Mouse (Mus musculus): ENCODE measurements around the gene Slc47a1. TPM values are rescaled to one million over a fixed set of nuclear protein-coding genes. Genes with fewer than 3 reads are reported as not detected.

Slc47a1 gene
- polyA plus RNA-seq, 1 experiment from 2014 or later: 0.05 TPM

GRCm38 (mm10) chr11:61300205-61300604 is 77.9 kb downstream of the Slc47a1 start:
- no peaks in the 10 kb centered on the region for H3K36me3 ChIP-seq
- 58% methylated on average over 3 of the region's 3 CpGs for WGBS
- H3K9me3 ChIP-seq: 0 out of 2 replicates have a peak, but pooled peaks cover 2% of the 10 kb centered on the region
- H3K27me3 ChIP-seq (ENCODE audit: insufficient read depth, poor library complexity, severe bottlenecking): no peaks in the 10 kb centered on the region
- H3K4me1 ChIP-seq (replicated peaks): peaks cover 26% of the 10 kb centered on the region
- no peak for DNase-seq (ENCODE audit: low spot score)
- H3K4me3 ChIP-seq: no peak overlapping the region
- H3K27ac ChIP-seq: peak overlapping the region; percentile 70

- Histone ChIP-seq H3K4me1 (replicated peaks) (peaks cover 26% of the 10 kb centered on the region), H3K4me3 (no peak overlapping the region), H3K9me3 (0 out of 2 replicates have a peak, but pooled peaks cover 2% of the 10 kb centered on the region), H3K36me3 (no peaks in the 10 kb centered on the region), H3K27ac (no peak overlapping the region), H3K27me3 (ENCODE audit: insufficient read depth, poor library complexity, severe bottlenecking) (no peaks in the 10 kb centered on the region)
- 77% methylated on average over 2 of the region's 2 CpGs for WGBS
- DNase-seq (ENCODE audit: low spot score): no peak
These were observed 80.2 kb downstream of the Slc47a1 start for GRCm38 (mm10) chr11:61297901-61298300.

- no peak for DNase-seq (ENCODE audit: low spot score)
- 78% methylated on average over 2 of the region's 2 CpGs for WGBS
- no peak overlapping the region for H3K4me3 ChIP-seq
- H3K27me3 ChIP-seq (ENCODE audit: insufficient read depth, poor library complexity, severe bottlenecking): no peaks in the 10 kb centered on the region
- no peaks in the 10 kb centered on the region for H3K36me3 ChIP-seq
- H3K4me1 ChIP-seq (replicated peaks): peaks cover 26% of the 10 kb centered on the region
- H3K9me3 ChIP-seq: 0 out of 2 replicates have a peak, but pooled peaks cover 2% of the 10 kb centered on the region
- no peak overlapping the region for H3K27ac ChIP-seq
These were observed 80.8 kb downstream of the Slc47a1 start for GRCm38 (mm10) chr11:61297326-61297725.

- H3K27ac ChIP-seq: no peak overlapping the region
- no peak overlapping the region for H3K4me3 ChIP-seq
- 25% methylated on average over 1 of the region's 1 CpGs for WGBS
- no peaks in the 10 kb centered on the region for H3K36me3 ChIP-seq
- DNase-seq (ENCODE audit: low spot score): peak; percentile 18
- H3K27me3 ChIP-seq (ENCODE audit: insufficient read depth, poor library complexity, severe bottlenecking): no peaks in the 10 kb centered on the region
- H3K9me3 ChIP-seq: 0 out of 2 replicates have a peak, but pooled peaks cover 2% of the 10 kb centered on the region
- H3K4me1 ChIP-seq (replicated peaks): peaks cover 26% of the 10 kb centered on the region
These were observed 81.6 kb downstream of the Slc47a1 start for GRCm38 (mm10) chr11:61296556-61296955.

GRCm38 (mm10) chr11:61295556-61295955 is 82.6 kb downstream of the Slc47a1 start:
- no peak overlapping the region for H3K27ac ChIP-seq
- peaks cover 20% of the 10 kb centered on the region for H3K4me1 ChIP-seq (replicated peaks)
- WGBS: 97% methylated on average over 2 of the region's 2 CpGs
- no peaks in the 10 kb centered on the region for H3K36me3 ChIP-seq
- H3K27me3 ChIP-seq (ENCODE audit: insufficient read depth, poor library complexity, severe bottlenecking): no peaks in the 10 kb centered on the region
- 0 out of 2 replicates have a peak, but pooled peaks cover 2% of the 10 kb centered on the region for H3K9me3 ChIP-seq
- no peak overlapping the region for H3K4me3 ChIP-seq
- DNase-seq (ENCODE audit: low spot score): no peak

GRCm38 (mm10) chr11:61294431-61294830 is 83.7 kb downstream of the Slc47a1 start:
- WGBS: 81% methylated on average over 3 of the region's 3 CpGs
- peaks cover 14% of the 10 kb centered on the region for H3K4me1 ChIP-seq (replicated peaks)

More at GRCm38 (mm10) chr11:61294431-61294830, 83.7 kb downstream of the Slc47a1 start:
- Histone ChIP-seq H3K36me3 (no peaks in the 10 kb centered on the region), H3K27ac (no peak overlapping the region), H3K27me3 (ENCODE audit: insufficient read depth, poor library complexity, severe bottlenecking) (no peaks in the 10 kb centered on the region), H3K4me3 (no peak overlapping the region), H3K9me3 (0 out of 2 replicates have a peak, but pooled peaks cover 2% of the 10 kb centered on the region)
- DNase-seq (ENCODE audit: low spot score): no peak

Other genes with a start within 250 kb of the Slc47a1 start
- gene Usp22, start 203.3 kb downstream of the Slc47a1 start, polyA plus RNA-seq (2016; fragmentation: Nextera tagmentation; extraction: Ambion mirVana): 206 and 255 TPM in 2 replicates
- gene Aldh3a1, start 170.8 kb downstream of the Slc47a1 start, polyA plus RNA-seq (2016; fragmentation: Nextera tagmentation; extraction: Ambion mirVana): not detected in 2 replicates
- gene Aldh3a2, start 110.9 kb downstream of the Slc47a1 start, polyA plus RNA-seq (2016; fragmentation: Nextera tagmentation; extraction: Ambion mirVana): 22.6 and 23.6 TPM in 2 replicates
- gene Slc47a2, start 35.5 kb downstream of the Slc47a1 start, polyA plus RNA-seq (2016; fragmentation: Nextera tagmentation; extraction: Ambion mirVana): not detected in 2 replicates
- gene Rnf112, start 75.8 kb upstream of the Slc47a1 start, polyA plus RNA-seq (2016; fragmentation: Nextera tagmentation; extraction: Ambion mirVana): 0.62 and 1.1 TPM in 2 replicates
- gene Mfap4, start 107.1 kb upstream of the Slc47a1 start, polyA plus RNA-seq (2016; fragmentation: Nextera tagmentation; extraction: Ambion mirVana): 78.2 and 88.3 TPM in 2 replicates
- gene Mapk7, start 116.1 kb upstream of the Slc47a1 start, polyA plus RNA-seq (2016; fragmentation: Nextera tagmentation; extraction: Ambion mirVana): 99.5 and 107 TPM in 2 replicates
- 51.9 and 54.7 TPM in 2 replicates for gene B9d1, start 126.8 kb upstream of the Slc47a1 start, polyA plus RNA-seq (2016; fragmentation: Nextera tagmentation; extraction: Ambion mirVana)
- 23.3 and 25.7 TPM in 2 replicates for gene Epn2, start 201.3 kb upstream of the Slc47a1 start, polyA plus RNA-seq (2016; fragmentation: Nextera tagmentation; extraction: Ambion mirVana)